Mouse (Mus musculus): Measurements from ENCODE around the gene Psmd13.
"Not testable (repeated sequence)": the region's sequence is repeated elsewhere in the genome, so short reads cannot be mapped to it uniquely, and the experiment has no call there.

The Psmd13 gene

GRCm38 (mm10) chr7:140855860-140856784, 25.6 kb upstream of the Psmd13 start, which contains the start of gene Gm45785:
Gene Gm45785, minus strand, starts transcription at chr7:140856331.
- peak; percentile 95 for DNase-seq (ENCODE audit: low read depth, low spot score)

GRCm38 (mm10) chr7:140856785-140857549, 24.8 kb upstream of the Psmd13 start, which contains the start of gene Ric8a:
Gene Ric8a, plus strand, starts transcription at chr7:140856957.
- DNase-seq (ENCODE audit: low read depth, low spot score), result peak; percentile 91

GRCm38 (mm10) chr7:140857550-140858505, 23.9 kb upstream of the Psmd13 start, which contains the start of gene Bet1l:
Gene Bet1l, minus strand, starts transcription at chr7:140857577.
- DNase-seq (ENCODE audit: low read depth, low spot score), result peak; percentile 37

GRCm38 (mm10) chr7:140858746-140859145, 23.0 kb upstream of the Psmd13 start:
- no peak for DNase-seq (ENCODE audit: low read depth, low spot score)

GRCm38 (mm10) chr7:140859997-140860396, 21.8 kb upstream of the Psmd13 start:
- no peak for DNase-seq (ENCODE audit: low read depth, low spot score)

- DNase-seq (ENCODE audit: low read depth, low spot score), result no peak
These were observed 21.0 kb upstream of the Psmd13 start for GRCm38 (mm10) chr7:140860728-140861127.

GRCm38 (mm10) chr7:140864761-140865160, 17.0 kb upstream of the Psmd13 start:
- DNase-seq (ENCODE audit: low read depth, low spot score), result no peak

GRCm38 (mm10) chr7:140874224-140874623, 7.5 kb upstream of the Psmd13 start:
- DNase-seq (ENCODE audit: low read depth, low spot score), result no peak

GRCm38 (mm10) chr7:140877364-140877763, 4.4 kb upstream of the Psmd13 start:
- no peak for DNase-seq (ENCODE audit: low read depth, low spot score)

- no peak for DNase-seq (ENCODE audit: low read depth, low spot score)
These were observed 2.4 kb upstream of the Psmd13 start for GRCm38 (mm10) chr7:140879355-140879754.

GRCm38 (mm10) chr7:140880419-140880818, 1.3 kb upstream of the Psmd13 start:
- DNase-seq (ENCODE audit: low read depth, low spot score), result no peak

- peak; percentile 66 for DNase-seq (ENCODE audit: low read depth, low spot score)
These were observed 778 bp upstream of the Psmd13 start for GRCm38 (mm10) chr7:140880865-140881515.

GRCm38 (mm10) chr7:140882469-140882803, 668 bp downstream of the Psmd13 start:
- DNase-seq (ENCODE audit: low read depth, low spot score), result no peak

- not testable (repeated sequence) for DNase-seq (ENCODE audit: low read depth, low spot score)
These were observed 8.9 kb downstream of the Psmd13 start for GRCm38 (mm10) chr7:140890636-140891035.

- DNase-seq (ENCODE audit: low read depth, low spot score), result no peak
These were observed 12.3 kb downstream of the Psmd13 start for GRCm38 (mm10) chr7:140894031-140894430.

- no peak for DNase-seq (ENCODE audit: low read depth, low spot score)
These were observed 12.8 kb downstream of the Psmd13 start for GRCm38 (mm10) chr7:140894611-140895010.

GRCm38 (mm10) chr7:140897863-140898262, 16.1 kb downstream of the Psmd13 start:
- DNase-seq (ENCODE audit: low read depth, low spot score), result no peak

GRCm38 (mm10) chr7:140899121-140899520, 17.4 kb downstream of the Psmd13 start:
- DNase-seq (ENCODE audit: low read depth, low spot score), result no peak

GRCm38 (mm10) chr7:140900220-140900619, 18.5 kb downstream of the Psmd13 start, which contains the start of gene Cox8b:
Gene Cox8b, minus strand, starts transcription at chr7:140900446.
- DNase-seq (ENCODE audit: low read depth, low spot score), result no peak

GRCm38 (mm10) chr7:140902036-140902875, 20.5 kb downstream of the Psmd13 start:
- DNase-seq (ENCODE audit: low read depth, low spot score), result no peak

All from ZHBTc4 (cell line).